Mouse (Mus musculus) inflammation-experienced regulatory T-cells, adult 6 months (primary cell): ENCODE results near the gene Rassf8. TPM values are rescaled to one million over a fixed set of nuclear protein-coding genes. Genes with fewer than 3 reads are reported as not detected.

Source experiments
- ATAC-seq: one replicate; pipeline ENCODE4 v1.8.0; 2017
- polyA plus RNA-seq, 3 experiments: library from polyadenylated mRNA; unstranded; fragments of 100-300 nt; shearing (Covaris generic); gene quantifications; one replicate each; pipeline ENCODE4 v1.2.1; 2017

The Rassf8 gene
- polyA plus RNA-seq, 3 experiments from 2014 or later, result 0.40 TPM; not detected in 2

- no peak for ATAC-seq
Measured at GRCm38 (mm10) chr6:145823588-145824234, 77.2 kb downstream of the Rassf8 start.

GRCm38 (mm10) chr6:145826305-145826704 lies 79.8 kb downstream of the Rassf8 start:
- ATAC-seq, result no peak

- ATAC-seq, result no peak
Measured at GRCm38 (mm10) chr6:145829062-145829835, 82.7 kb downstream of the Rassf8 start.

GRCm38 (mm10) chr6:145830117-145830516 lies 83.6 kb downstream of the Rassf8 start:
- ATAC-seq, result peak; percentile 89

GRCm38 (mm10) chr6:145830617-145831016 lies 84.1 kb downstream of the Rassf8 start:
- ATAC-seq, result no peak

- no peak for ATAC-seq
Measured at GRCm38 (mm10) chr6:145832927-145833326, 86.4 kb downstream of the Rassf8 start.

GRCm38 (mm10) chr6:145835359-145835758 lies 88.8 kb downstream of the Rassf8 start:
- peak; percentile 65 for ATAC-seq

- ATAC-seq, result no peak
Measured at GRCm38 (mm10) chr6:145845611-145846010, 99.1 kb downstream of the Rassf8 start.

GRCm38 (mm10) chr6:145846076-145846475 lies 99.5 kb downstream of the Rassf8 start:
- no peak for ATAC-seq

- ATAC-seq, result no peak
Measured at GRCm38 (mm10) chr6:145846948-145847347, 100.4 kb downstream of the Rassf8 start.

GRCm38 (mm10) chr6:145847661-145848060 lies 101.1 kb downstream of the Rassf8 start:
- ATAC-seq, result no peak

GRCm38 (mm10) chr6:145850789-145851188 lies 104.2 kb downstream of the Rassf8 start:
- no peak for ATAC-seq

- no peak for ATAC-seq
Measured at GRCm38 (mm10) chr6:145851956-145852355, 105.4 kb downstream of the Rassf8 start.

- ATAC-seq, result peak; percentile 26
Measured at GRCm38 (mm10) chr6:145852708-145853107, 106.2 kb downstream of the Rassf8 start.

- ATAC-seq, result no peak
Measured at GRCm38 (mm10) chr6:145853356-145854079, 107.0 kb downstream of the Rassf8 start.

- ATAC-seq, result no peak
Measured at GRCm38 (mm10) chr6:145854756-145855155, 108.2 kb downstream of the Rassf8 start.

GRCm38 (mm10) chr6:145855720-145856551 lies 109.4 kb downstream of the Rassf8 start:
- ATAC-seq, result peak; percentile 67

GRCm38 (mm10) chr6:145857428-145857827 lies 110.9 kb downstream of the Rassf8 start:
- ATAC-seq, result no peak

GRCm38 (mm10) chr6:145858414-145858813 lies 111.9 kb downstream of the Rassf8 start:
- no peak for ATAC-seq

- peak; percentile 37 for ATAC-seq
Measured at GRCm38 (mm10) chr6:145860350-145860749, 113.8 kb downstream of the Rassf8 start.

- no peak for ATAC-seq
Measured at GRCm38 (mm10) chr6:145861462-145862227, 115.1 kb downstream of the Rassf8 start.

- ATAC-seq, result no peak
Measured at GRCm38 (mm10) chr6:145862321-145862720, 115.8 kb downstream of the Rassf8 start.
